Mouse (Mus musculus) bone marrow, adult 2 months (tissue): ENCODE results near the gene Svep1.

Experiments used
- CTCF ChIP-seq: fragments of 200-500 bp; IDR thresholded peaks from 2 replicates; pipeline ENCODE4 v1.5.1; 2011; ENCODE audit warnings: low read length, control low read depth; ENCODE audit not compliant: control insufficient read depth, insufficient read depth
- POLR2A ChIP-seq: fragments of 200-500 bp; IDR thresholded peaks from 2 replicates; pipeline ENCODE4 v1.6.1; 2011; ENCODE audit warnings: low read depth, mild to moderate bottlenecking, control low read depth, low read length, borderline replicate concordance; ENCODE audit not compliant: control insufficient read depth

GRCm38 (mm10) chr4:58097732-58098131 lies 108.9 kb downstream of the Svep1 start:
- TF ChIP-seq CTCF (no peak), POLR2A (no peak)
